Mouse (Mus musculus): ENCODE results near the gene Hoxa5.

Gene Hoxa5

DNA sequence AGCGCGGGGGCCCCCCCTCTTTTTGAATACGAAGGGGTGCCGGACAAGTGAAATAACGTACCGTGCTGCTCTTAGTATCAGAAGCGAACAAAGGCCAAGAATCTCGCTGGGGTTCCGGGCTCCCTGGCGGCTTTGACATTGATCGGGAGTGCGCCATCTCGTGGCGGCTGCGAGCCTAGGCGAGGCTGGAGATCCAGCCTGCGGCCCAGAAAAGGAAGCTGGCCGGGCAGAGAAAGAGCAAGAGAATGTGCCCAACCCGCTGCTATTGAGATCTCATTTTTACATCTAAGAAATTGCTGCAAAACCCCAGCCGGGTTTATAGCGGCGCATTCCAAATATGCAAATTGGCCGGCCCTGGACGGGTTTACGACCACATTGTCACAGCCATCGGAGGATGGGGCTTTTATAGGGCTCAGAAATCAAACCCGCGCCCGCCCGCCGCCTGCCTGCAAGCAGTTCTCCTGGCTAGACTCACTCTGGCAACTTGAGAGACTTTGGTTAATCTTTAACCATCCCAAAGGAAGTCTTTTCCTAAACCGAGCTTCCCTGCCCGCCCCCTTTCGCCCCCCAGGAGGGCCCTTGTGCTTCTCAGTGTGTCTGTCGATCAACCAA lies 36.1 kb upstream of the Hoxa5 start, which contains the start of gene Hoxa10:
Gene Hoxa10, minus strand, starts transcription at position 466 of the 612 bp plus-strand sequence.
- DNase-seq (ENCODE audit: low spot score in 2 of 2): peak; percentile 71 to 90

GRCm38 (mm10) chr6:52239625-52240388 lies 35.4 kb upstream of the Hoxa5 start:
- no peak for DNase-seq (ENCODE audit: low spot score in 2 of 2)

GRCm38 (mm10) chr6:52238976-52239375 lies 34.6 kb upstream of the Hoxa5 start:
- DNase-seq (ENCODE audit: low spot score in 2 of 2): no peak

DNA sequence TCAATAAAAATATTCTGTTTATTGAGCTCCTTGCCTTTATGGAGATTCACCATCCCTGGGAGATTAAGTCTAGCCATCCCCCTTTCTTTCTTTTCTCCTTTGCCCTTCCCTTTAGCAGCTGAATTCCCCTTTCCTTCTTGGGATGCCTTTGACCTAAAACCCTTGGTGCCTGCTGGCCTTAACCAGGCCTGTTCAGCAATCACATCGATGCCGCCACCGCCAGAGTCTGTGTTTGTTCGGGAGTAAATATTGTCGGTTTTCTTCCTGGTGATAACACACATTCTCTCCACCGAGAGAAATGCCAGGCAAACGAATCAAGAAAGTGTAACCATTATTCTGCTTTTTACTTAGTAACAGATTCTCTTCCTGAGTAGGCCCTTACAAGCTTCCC lies 33.8 kb upstream of the Hoxa5 start:
- DNase-seq (ENCODE audit: low spot score in 2 of 2): no peak

DNA sequence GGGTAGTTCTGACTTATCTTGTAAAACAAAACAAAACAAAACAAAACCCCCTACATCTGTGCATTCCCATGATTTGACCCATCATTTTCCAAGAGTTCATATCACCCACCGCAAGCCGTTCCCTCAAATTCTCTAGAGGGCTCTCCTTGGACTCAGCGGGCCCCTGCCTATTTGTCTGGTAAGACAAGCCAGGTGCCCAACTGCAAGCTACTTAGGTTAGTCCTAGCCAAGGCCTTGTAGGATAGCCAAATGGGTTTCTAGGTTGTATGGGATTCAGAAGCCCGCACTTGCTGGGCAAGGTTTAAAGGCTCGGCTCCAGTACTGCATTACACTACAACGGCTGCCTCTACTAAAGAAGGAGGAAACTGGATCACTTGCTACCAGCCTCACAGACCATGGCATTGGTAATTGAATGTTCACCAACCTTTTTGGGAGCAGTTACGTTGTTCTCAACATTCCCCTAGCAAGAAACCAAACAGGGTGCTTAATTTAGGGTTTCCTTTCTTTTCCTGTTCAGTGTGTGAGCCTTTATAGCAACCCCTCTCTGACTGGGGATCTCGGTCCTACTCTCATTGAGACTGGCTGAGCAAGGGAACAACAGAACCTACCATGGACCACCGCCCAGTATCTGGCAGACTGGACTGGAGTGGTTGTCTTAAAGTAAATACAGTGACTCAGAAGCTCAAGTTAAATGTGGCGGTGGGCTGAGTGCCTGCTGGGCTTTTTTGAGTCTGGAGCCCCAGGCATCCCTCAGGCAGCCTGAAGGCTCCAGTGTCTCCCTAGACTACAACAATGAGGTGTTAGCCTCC lies 33.2 kb upstream of the Hoxa5 start:
- no peak for DNase-seq (ENCODE audit: low spot score in 2 of 2)

- DNase-seq (ENCODE audit: low spot score in 2 of 2): no peak
Measured at GRCm38 (mm10) chr6:52236806-52237205, 32.4 kb upstream of the Hoxa5 start.

GRCm38 (mm10) chr6:52235866-52236265 lies 31.5 kb upstream of the Hoxa5 start:
- no peak for DNase-seq (ENCODE audit: low spot score in 2 of 2)

DNA sequence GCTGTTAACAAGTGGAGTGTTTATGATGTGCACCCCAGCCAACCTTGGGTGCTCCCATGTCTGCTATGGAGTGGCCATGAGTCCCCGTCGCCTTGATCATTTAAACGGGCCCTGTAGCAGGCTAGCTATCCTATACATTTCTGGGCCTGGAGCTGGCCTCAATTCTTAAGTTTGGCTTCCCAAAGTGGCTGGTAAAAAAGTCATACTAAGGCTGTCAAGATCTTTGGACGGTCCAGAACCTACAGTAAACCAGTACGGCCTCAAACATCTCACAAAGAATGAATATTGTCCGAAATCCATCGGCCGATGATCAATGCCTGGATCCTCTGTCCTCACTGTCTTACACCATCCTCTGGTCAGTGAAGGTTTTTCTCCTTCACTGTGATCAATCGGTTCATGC lies 30.9 kb upstream of the Hoxa5 start:
- no peak for DNase-seq (ENCODE audit: low spot score in 2 of 2)

- DNase-seq (ENCODE audit: low spot score in 2 of 2): no peak
Measured at GRCm38 (mm10) chr6:52234428-52235140, 30.2 kb upstream of the Hoxa5 start.

DNA sequence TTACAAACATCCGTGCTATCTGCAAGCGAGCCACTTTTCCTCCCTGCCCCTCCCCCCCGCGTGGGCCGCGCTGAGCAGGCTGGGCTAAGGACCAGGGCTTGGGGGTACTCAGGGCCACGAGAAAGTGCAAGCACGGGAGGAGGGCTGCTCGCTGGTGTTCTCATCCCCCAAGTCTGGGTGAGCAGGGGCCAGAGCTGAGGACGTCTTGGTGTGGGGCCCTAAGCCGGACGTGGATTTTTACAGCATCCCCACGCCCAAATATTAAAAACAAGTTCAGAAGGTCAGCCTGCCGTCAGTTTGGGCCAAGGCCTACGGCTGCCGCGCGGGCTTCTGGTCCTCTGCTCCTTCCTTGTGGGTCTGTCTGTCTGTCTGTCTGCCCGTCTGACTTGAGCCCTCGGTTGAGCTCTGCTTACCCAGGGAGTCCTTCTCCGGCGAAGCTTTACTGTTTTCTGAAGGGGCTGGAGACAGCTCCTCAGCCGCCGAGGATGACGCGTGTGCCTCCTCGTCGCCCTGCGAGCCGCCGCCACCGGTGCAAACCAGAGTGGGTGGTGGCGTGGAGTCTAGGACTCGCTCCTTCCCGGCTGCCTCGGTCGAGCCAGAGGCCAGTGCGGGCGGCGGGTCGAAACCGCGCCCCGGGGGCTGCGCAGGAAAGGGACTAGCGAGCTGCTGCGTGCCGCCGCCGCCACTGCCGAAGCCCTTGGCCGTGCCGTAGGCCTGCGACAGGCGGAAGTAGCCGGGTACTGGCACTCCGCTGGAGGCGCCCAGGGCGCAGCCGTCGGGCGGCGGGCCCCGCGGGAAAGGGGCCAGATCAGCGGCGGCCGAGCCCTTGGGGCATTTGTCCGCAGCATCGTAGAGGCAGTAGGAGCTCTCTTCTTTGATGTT lies 29.4 kb upstream of the Hoxa5 start:
- DNase-seq (ENCODE audit: low spot score in 2 of 2): no peak

- peak in 1 of 2 experiments; percentile 56 for DNase-seq (ENCODE audit: low spot score in 2 of 2)
Measured at GRCm38 (mm10) chr6:52232984-52233545, 28.7 kb upstream of the Hoxa5 start.

GRCm38 (mm10) chr6:52232568-52232965 lies 28.2 kb upstream of the Hoxa5 start:
- DNase-seq (ENCODE audit: low spot score in 2 of 2): no peak

GRCm38 (mm10) chr6:52231885-52232567 lies 27.6 kb upstream of the Hoxa5 start:
- no peak for DNase-seq (ENCODE audit: low spot score in 2 of 2)

DNA sequence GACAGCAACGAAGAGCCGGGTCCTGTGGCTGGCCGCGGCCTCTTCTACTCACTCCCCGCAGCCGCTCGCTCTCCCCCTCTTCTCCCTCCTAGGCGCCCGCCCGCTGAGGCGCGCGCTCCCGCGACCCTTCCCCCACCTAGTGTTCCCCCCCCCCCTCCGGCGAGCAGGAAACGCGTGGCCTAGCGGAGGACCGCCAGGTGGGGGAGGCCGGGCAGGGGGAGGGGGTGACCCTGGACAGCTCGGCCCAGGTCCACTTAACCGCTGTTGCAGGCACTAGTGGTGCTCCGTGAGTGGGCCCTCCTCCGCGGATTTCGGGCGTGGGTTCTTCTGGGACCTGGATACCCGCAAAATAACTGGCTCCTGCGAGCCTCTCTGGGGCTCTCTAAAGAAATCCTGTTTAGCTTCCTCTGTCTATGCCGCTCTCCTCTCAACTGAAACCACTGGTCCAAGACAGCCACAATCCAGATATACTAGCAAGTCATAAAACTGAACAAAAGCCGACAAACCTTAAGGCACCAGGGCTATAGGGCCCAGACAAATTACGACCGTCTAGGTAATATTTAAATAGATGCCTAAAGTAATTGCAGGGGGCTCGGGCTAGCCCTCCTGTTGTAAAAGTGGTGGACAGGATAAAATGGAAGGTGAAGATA lies 26.3 kb upstream of the Hoxa5 start, which contains the start of gene Hoxa9:
Gene Hoxa9, minus strand, starts transcription at position 574 of the 650 bp plus-strand sequence.
- DNase-seq (ENCODE audit: low spot score in 2 of 2): no peak

- no peak for DNase-seq (ENCODE audit: low spot score in 2 of 2)
Measured at GRCm38 (mm10) chr6:52229558-52230416, 25.4 kb upstream of the Hoxa5 start.

- no peak for DNase-seq (ENCODE audit: low spot score in 2 of 2)
Measured at GRCm38 (mm10) chr6:52228475-52229465, 24.4 kb upstream of the Hoxa5 start.
